Mouse (Mus musculus): Measurements from ENCODE around the gene 1700029J07Rik. TPM values are rescaled to one million over a fixed set of nuclear protein-coding genes. Genes with fewer than 3 reads are reported as not detected.

Gene 1700029J07Rik
- total RNA-seq, 1 experiment: 0.36 TPM

- in situ Hi-C loops (cut with MboI; ENCODE audit: low sequenced_read_pairs in 2 of 2, unreplicated experiment in 2 of 2): no loop called here
- no peak overlapping the region for H3K4me3 ChIP-seq (ENCODE audit: insufficient read depth in 1 of 2, low read depth in 1 of 2, low read length in 2 of 2, poor library complexity in 1 of 2, severe bottlenecking in 1 of 2)
- peak; percentile 4 for DNase-seq (ENCODE audit: low read depth, low spot score)
- H3K36me3 ChIP-seq (ENCODE audit: control insufficient read depth, insufficient read depth, low read length, poor library complexity, severe bottlenecking): no peaks in the 10 kb centered on the region
- H3K27ac ChIP-seq (ENCODE audit: insufficient read depth, low read depth, low read length, poor library complexity, severe bottlenecking): no peak overlapping the region
- TF ChIP-seq ZC3H11A (IDR thresholded peaks at IDR 0.05; ENCODE audit: borderline replicate concordance, low read depth, low read length): no peak
- TF ChIP-seq HCFC1 (IDR thresholded peaks at IDR 0.05; ENCODE audit: borderline replicate concordance, insufficient read depth, low read length): no peak
- TF ChIP-seq CHD2 (IDR thresholded peaks at IDR 0.05; ENCODE audit: low read depth, low read length): no peak
- no peaks in the 10 kb centered on the region for H3K9me3 ChIP-seq (ENCODE audit: control insufficient read depth, insufficient read depth, low read depth, low read length)
- H3K9ac ChIP-seq (ENCODE audit: insufficient read depth, low read depth, low read length, poor library complexity, severe bottlenecking): no peak overlapping the region
- H3K4me1 ChIP-seq (ENCODE audit: control insufficient read depth in 2 of 2, insufficient read depth in 2 of 2, low read length in 2 of 2, poor library complexity in 1 of 2): no peaks in the 10 kb centered on the region
Observed at GRCm38 (mm10) chr8:46010746-46011680, 36.0 kb upstream of the 1700029J07Rik start.

GRCm38 (mm10) chr8:46010306-46010705 is 35.3 kb upstream of the 1700029J07Rik start:
- 0 out of 4 replicates have a peak, but pooled peaks cover 0 to under 1% of the 10 kb centered on the region in 2 experiments for H3K4me1 ChIP-seq (ENCODE audit: control insufficient read depth in 2 of 2, insufficient read depth in 2 of 2, low read length in 2 of 2, poor library complexity in 1 of 2)
- TF ChIP-seq CHD2 (IDR thresholded peaks at IDR 0.05; ENCODE audit: low read depth, low read length) (peak; percentile 49; the same call in 1 of the 2 replicates), MAFK (IDR thresholded peaks at IDR 0.05; ENCODE audit: insufficient read depth, low read depth, low read length) (0 out of 2 replicates have a peak, but pooled peaks have one; percentile 22), ZC3H11A (IDR thresholded peaks at IDR 0.05; ENCODE audit: borderline replicate concordance, low read depth, low read length) (no peak), HCFC1 (IDR thresholded peaks at IDR 0.05; ENCODE audit: borderline replicate concordance, insufficient read depth, low read length) (no peak), ZNF384 (IDR thresholded peaks at IDR 0.05; ENCODE audit: low read depth, low read length) (peak; percentile 65; the same call in 1 of the 2 replicates)
- H3K36me3 ChIP-seq (ENCODE audit: control insufficient read depth, insufficient read depth, low read length, poor library complexity, severe bottlenecking): no peaks in the 10 kb centered on the region
- DNase-seq (ENCODE audit: low read depth, low spot score): peak; percentile 6
- in situ Hi-C loops (cut with MboI; ENCODE audit: low sequenced_read_pairs in 2 of 2, unreplicated experiment in 2 of 2): no loop called here
- no peak overlapping the region for H3K9ac ChIP-seq (ENCODE audit: insufficient read depth, low read depth, low read length, poor library complexity, severe bottlenecking)
- no peak overlapping the region for H3K27ac ChIP-seq (ENCODE audit: insufficient read depth, low read depth, low read length, poor library complexity, severe bottlenecking)
- no peak overlapping the region for H3K4me3 ChIP-seq (ENCODE audit: insufficient read depth in 1 of 2, low read depth in 1 of 2, low read length in 2 of 2, poor library complexity in 1 of 2, severe bottlenecking in 1 of 2)
- H3K9me3 ChIP-seq (ENCODE audit: control insufficient read depth, insufficient read depth, low read depth, low read length): no peaks in the 10 kb centered on the region

GRCm38 (mm10) chr8:46007050-46007672 is 32.1 kb upstream of the 1700029J07Rik start:
- 0 out of 4 replicates have a peak, but pooled peaks cover 0 to 2% of the 10 kb centered on the region in 2 experiments for H3K4me1 ChIP-seq (ENCODE audit: control insufficient read depth in 2 of 2, insufficient read depth in 2 of 2, low read length in 2 of 2, poor library complexity in 1 of 2)
- H3K9ac ChIP-seq (ENCODE audit: insufficient read depth, low read depth, low read length, poor library complexity, severe bottlenecking): no peak overlapping the region
- no peak for TF ChIP-seq MAFK (IDR thresholded peaks at IDR 0.05; ENCODE audit: insufficient read depth, low read depth, low read length)
- TF ChIP-seq HCFC1 (IDR thresholded peaks at IDR 0.05; ENCODE audit: borderline replicate concordance, insufficient read depth, low read length): no peak
- TF ChIP-seq ZC3H11A (IDR thresholded peaks at IDR 0.05; ENCODE audit: borderline replicate concordance, low read depth, low read length): no peak
- no peak for TF ChIP-seq ZNF384 (IDR thresholded peaks at IDR 0.05; ENCODE audit: low read depth, low read length)
- no peak for TF ChIP-seq CHD2 (IDR thresholded peaks at IDR 0.05; ENCODE audit: low read depth, low read length)
- no peak overlapping the region for H3K4me3 ChIP-seq (ENCODE audit: insufficient read depth in 1 of 2, low read depth in 1 of 2, low read length in 2 of 2, poor library complexity in 1 of 2, severe bottlenecking in 1 of 2)
- no peak for DNase-seq (ENCODE audit: low read depth, low spot score)
- H3K9me3 ChIP-seq (ENCODE audit: control insufficient read depth, insufficient read depth, low read depth, low read length): no peaks in the 10 kb centered on the region
- H3K27ac ChIP-seq (ENCODE audit: insufficient read depth, low read depth, low read length, poor library complexity, severe bottlenecking): no peak overlapping the region
- in situ Hi-C loops (cut with MboI; ENCODE audit: low sequenced_read_pairs in 2 of 2, unreplicated experiment in 2 of 2): no loop called here
- H3K36me3 ChIP-seq (ENCODE audit: control insufficient read depth, insufficient read depth, low read length, poor library complexity, severe bottlenecking): no peaks in the 10 kb centered on the region

- Histone ChIP-seq H3K9ac (ENCODE audit: insufficient read depth, low read depth, low read length, poor library complexity, severe bottlenecking) (no peak within 1 kb of the TSS), H3K4me1 (ENCODE audit: control insufficient read depth in 2 of 2, insufficient read depth in 2 of 2, low read length in 2 of 2, poor library complexity in 1 of 2) (0 out of 4 replicates have a peak, but pooled peaks cover 0 to 2% of the 10 kb centered on the region in 2 experiments), H3K27ac (ENCODE audit: insufficient read depth, low read depth, low read length, poor library complexity, severe bottlenecking) (no peak within 1 kb of the TSS), H3K4me3 (ENCODE audit: insufficient read depth in 1 of 2, low read depth in 1 of 2, low read length in 2 of 2, poor library complexity in 1 of 2, severe bottlenecking in 1 of 2) (no peak within 1 kb of the TSS), H3K36me3 (ENCODE audit: control insufficient read depth, insufficient read depth, low read length, poor library complexity, severe bottlenecking) (no peaks in the 10 kb centered on the region), H3K9me3 (ENCODE audit: control insufficient read depth, insufficient read depth, low read depth, low read length) (no peaks in the 10 kb centered on the region)
- in situ Hi-C loops (cut with MboI; ENCODE audit: low sequenced_read_pairs in 2 of 2, unreplicated experiment in 2 of 2): no loop called here
- TF ChIP-seq ZC3H11A (IDR thresholded peaks at IDR 0.05; ENCODE audit: borderline replicate concordance, low read depth, low read length) (no peak), MAFK (IDR thresholded peaks at IDR 0.05; ENCODE audit: insufficient read depth, low read depth, low read length) (no peak), ZNF384 (IDR thresholded peaks at IDR 0.05; ENCODE audit: low read depth, low read length) (no peak), CHD2 (IDR thresholded peaks at IDR 0.05; ENCODE audit: low read depth, low read length) (no peak), HCFC1 (IDR thresholded peaks at IDR 0.05; ENCODE audit: borderline replicate concordance, insufficient read depth, low read length) (no peak)
- DNase-seq (ENCODE audit: low read depth, low spot score): no peak
Observed at GRCm38 (mm10) chr8:46005596-46005995, 30.5 kb upstream of the 1700029J07Rik start, which contains the start of gene Ankrd37. Ankrd37 (minus strand) TSS chr8:46005707.

Measured in ES-E14 (cell line).